Mouse (Mus musculus) bone marrow macrophage, adult 2 months (primary cell): Measurements from ENCODE around the gene Rnf138rt1.

Experiments used
- CTCF ChIP-seq: IDR thresholded peaks from 2 replicates; pipeline ENCODE4 v1.5.1; 2012; ENCODE audit warnings: low read depth, mild to moderate bottlenecking, low read length, moderate library complexity
- POLR2A ChIP-seq: IDR thresholded peaks from 2 replicates; pipeline ENCODE4 v1.6.1; 2012; ENCODE audit warnings: mild to moderate bottlenecking, low read depth, low read length, borderline replicate concordance

GRCm38 (mm10) chrX:163766290-163766689 lies 5.2 kb upstream of the Rnf138rt1 start:
- TF ChIP-seq POLR2A (no peak), CTCF (no peak)
